Mouse (Mus musculus): Measurements from ENCODE around the gene Vax1.

Gene Vax1

DNA sequence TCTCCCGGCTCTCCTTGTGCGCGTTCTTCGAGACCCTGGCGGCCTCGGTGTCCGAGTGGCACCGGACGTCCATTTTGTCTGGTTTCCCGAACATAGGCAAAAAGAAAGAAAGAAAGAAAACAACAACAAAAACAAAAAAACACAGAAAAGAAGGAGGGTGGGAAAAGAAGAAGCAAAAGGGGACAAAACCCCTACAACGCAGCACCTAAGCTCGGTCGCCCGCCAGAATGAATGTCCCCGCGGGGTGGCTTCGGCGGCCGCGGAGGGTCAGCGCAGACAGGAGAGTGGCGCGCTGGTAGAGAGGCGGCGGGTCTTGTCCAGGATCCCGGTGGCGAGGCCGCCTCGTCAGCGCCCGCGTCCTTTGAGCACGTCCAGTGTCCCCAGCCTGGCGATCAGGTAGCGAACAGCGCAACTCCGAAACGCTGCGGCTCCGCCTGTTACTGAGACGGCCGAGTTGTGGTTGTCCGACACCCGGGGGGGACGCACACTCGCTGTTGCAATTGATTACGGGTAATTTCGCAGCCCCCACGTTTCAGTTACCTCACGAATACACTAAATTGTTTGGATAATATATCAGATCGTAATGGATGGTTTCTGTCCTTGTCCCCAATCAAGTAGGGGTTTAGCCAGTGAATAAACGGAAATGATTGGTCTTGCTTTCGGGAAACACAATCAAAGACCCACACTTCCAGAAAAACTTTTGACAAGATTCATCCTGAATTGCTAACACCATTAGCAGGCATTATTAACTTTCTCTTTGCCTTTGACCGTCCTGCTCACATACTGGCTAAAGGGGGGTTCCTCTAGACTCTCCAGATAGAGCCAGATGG, at the start of gene Vax1:
TSS of gene Vax1 (minus strand) at position 121 of the 830 bp plus-strand sequence.
- Histone ChIP-seq H3K27me3 (ENCODE audit: control insufficient read depth, insufficient read depth, low read length, poor library complexity, severe bottlenecking) (no peaks in the 10 kb centered on the region; the same call in 1 of the 2 replicates), H3K36me3 (ENCODE audit: control insufficient read depth, insufficient read depth, low read length, poor library complexity, severe bottlenecking) (no peaks in the 10 kb centered on the region)
- DNase-seq (ENCODE audit: low read depth, low spot score) = no peak

DNA sequence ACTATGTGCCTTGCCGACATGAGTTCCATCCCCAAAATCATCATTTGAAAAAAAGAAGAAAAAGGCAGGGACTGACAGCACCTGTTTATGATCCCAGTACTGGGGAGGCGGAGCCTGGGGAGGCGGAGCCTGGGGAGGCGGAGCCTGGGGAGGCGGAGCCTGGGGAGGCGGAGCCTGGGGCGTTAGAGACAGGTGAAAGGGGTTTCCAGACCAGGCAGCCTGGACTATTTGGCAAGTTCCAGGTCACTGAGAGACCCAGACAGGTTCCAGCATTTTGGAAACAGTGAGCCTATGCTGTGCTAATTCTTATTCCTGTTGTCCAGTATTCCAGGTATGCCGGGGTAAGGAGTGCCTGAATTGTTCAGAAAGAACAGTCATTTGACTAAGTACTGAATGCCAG, 49.1 kb upstream of the Vax1 start, which contains the start of gene Kcnk18:
TSS of gene Kcnk18 (plus strand) at position 224 of the 400 bp plus-strand sequence.
- Histone ChIP-seq H3K36me3 (ENCODE audit: control insufficient read depth, insufficient read depth, low read length, poor library complexity, severe bottlenecking) (no peaks in the 10 kb centered on the region), H3K27me3 (ENCODE audit: control insufficient read depth, insufficient read depth, low read length, poor library complexity, severe bottlenecking) (no peaks in the 10 kb centered on the region)
- no peak for DNase-seq (ENCODE audit: low read depth, low spot score)

DNA sequence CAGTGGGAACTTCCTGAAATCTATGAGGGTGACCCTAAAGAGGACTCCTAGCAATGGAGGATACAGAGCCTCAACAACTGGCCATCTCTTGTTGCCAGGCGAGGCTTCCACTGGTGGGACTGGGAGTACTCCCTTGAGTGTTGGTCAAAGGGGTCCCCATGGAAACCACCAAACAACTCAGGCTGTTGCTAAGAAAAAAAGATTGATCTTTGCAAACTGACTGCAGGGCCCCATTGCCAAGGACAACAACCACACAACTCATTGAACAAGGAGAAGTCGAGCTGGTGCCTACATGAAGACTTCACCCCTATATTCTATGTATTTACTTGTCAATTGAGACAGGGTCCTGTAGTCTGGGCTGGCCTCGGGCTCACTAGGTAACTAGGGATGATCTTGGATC, 47.0 kb upstream of the Vax1 start:
- Histone ChIP-seq H3K36me3 (ENCODE audit: control insufficient read depth, insufficient read depth, low read length, poor library complexity, severe bottlenecking) (no peaks in the 10 kb centered on the region), H3K27me3 (ENCODE audit: control insufficient read depth, insufficient read depth, low read length, poor library complexity, severe bottlenecking) (no peaks in the 10 kb centered on the region)
- no peak for DNase-seq (ENCODE audit: low read depth, low spot score)

DNA sequence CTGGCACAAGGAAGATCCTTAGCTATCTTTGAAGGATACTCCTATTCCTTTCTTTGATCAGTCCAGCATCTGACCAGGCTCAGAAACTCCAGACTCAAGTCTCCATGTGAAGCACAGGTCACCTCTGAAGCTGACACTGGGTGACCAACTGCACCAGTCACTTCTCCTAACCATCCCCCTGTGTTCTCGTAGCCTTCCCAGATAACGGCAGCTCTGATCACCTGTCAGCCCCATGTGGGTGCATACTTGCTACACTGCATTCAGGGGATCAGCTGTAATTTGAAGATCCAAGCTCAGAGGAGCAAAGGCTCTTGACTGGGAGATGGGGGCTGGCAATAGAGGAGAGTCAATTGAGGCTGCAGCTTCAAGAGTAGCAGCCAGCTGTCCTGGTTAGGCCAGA, 39.1 kb upstream of the Vax1 start:
- DNase-seq (ENCODE audit: low read depth, low spot score) = no peak
- H3K36me3 ChIP-seq (ENCODE audit: control insufficient read depth, insufficient read depth, low read length, poor library complexity, severe bottlenecking) = no peaks in the 10 kb centered on the region
- no peaks in the 10 kb centered on the region for H3K27me3 ChIP-seq (ENCODE audit: control insufficient read depth, insufficient read depth, low read length, poor library complexity, severe bottlenecking)

DNA sequence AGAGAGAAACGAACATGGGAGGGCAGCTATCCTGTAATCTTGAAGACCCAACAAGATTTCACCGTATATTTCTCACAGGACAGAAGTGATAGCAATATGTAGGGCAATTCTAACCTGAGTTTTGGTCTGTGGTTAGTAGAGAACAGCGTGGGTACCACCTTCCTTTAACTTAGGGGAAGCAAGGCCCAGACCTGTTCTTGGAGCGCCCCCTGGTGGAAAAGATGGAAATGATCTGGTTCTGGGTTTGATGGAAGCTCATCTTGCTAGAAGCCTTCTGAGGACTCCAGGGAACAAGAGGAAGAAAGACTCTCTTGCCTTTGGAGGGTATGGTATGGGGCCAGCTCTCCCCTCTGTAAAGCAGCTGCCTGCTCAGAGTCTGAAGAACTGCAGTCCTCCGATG, 38.6 kb upstream of the Vax1 start:
- Histone ChIP-seq H3K36me3 (ENCODE audit: control insufficient read depth, insufficient read depth, low read length, poor library complexity, severe bottlenecking) (no peaks in the 10 kb centered on the region), H3K27me3 (ENCODE audit: control insufficient read depth, insufficient read depth, low read length, poor library complexity, severe bottlenecking) (no peaks in the 10 kb centered on the region)
- DNase-seq (ENCODE audit: low read depth, low spot score) = peak; percentile 68

DNA sequence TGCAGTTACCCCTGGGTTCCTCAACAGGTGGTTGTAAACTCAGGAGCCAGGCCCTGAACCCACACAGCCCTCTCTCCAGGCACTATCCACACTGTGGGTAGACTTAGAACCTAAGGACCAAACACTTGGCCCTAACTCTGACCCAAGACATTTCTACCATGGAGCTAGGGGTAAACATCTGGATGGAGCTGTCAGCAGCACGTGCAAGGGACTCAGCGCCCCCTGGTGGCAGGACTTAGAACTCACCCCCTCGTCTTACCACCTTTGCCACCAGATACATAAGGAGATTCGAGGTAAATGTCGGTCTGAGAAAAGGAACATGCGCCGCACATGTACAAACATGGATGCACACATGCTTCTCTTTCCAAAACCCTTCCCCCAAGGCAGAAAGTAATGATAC, 28.3 kb upstream of the Vax1 start:
- DNase-seq (ENCODE audit: low read depth, low spot score) = peak; percentile 65
- Histone ChIP-seq H3K27me3 (ENCODE audit: control insufficient read depth, insufficient read depth, low read length, poor library complexity, severe bottlenecking) (0 out of 2 replicates have a peak, but pooled peaks cover 2% of the 10 kb centered on the region), H3K36me3 (ENCODE audit: control insufficient read depth, insufficient read depth, low read length, poor library complexity, severe bottlenecking) (no peaks in the 10 kb centered on the region)

DNA sequence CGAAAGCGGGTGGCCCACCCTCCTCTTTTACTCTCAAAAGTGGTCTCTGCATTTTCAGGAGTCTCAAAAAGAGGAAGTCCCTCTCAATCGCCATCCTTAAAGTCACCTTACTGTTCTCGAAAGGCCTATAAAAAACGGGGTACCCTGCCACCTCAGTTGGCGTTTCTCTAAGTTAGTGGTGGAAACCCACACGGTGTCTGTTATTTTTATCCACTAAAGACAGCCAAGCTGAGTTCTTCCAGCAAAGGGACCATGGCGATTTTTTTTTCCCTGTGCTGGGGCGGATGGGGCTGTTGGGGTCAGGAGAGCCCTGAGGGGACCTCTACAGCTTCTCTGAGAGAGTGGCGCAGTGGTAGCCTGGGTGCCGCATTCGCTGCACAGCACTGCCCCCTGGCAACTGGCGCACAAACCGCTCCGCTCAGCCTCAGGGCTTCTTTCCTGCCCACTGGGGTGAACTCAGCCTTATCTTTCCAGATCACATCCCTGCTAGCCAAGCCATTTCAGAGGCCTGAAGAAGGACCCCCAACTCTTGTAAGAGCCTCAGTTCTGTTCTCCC, 26.3 kb upstream of the Vax1 start:
- no peaks in the 10 kb centered on the region for H3K36me3 ChIP-seq (ENCODE audit: control insufficient read depth, insufficient read depth, low read length, poor library complexity, severe bottlenecking)
- 0 out of 2 replicates have a peak, but pooled peaks cover 2% of the 10 kb centered on the region for H3K27me3 ChIP-seq (ENCODE audit: control insufficient read depth, insufficient read depth, low read length, poor library complexity, severe bottlenecking)
- DNase-seq (ENCODE audit: low read depth, low spot score) = no peak

DNA sequence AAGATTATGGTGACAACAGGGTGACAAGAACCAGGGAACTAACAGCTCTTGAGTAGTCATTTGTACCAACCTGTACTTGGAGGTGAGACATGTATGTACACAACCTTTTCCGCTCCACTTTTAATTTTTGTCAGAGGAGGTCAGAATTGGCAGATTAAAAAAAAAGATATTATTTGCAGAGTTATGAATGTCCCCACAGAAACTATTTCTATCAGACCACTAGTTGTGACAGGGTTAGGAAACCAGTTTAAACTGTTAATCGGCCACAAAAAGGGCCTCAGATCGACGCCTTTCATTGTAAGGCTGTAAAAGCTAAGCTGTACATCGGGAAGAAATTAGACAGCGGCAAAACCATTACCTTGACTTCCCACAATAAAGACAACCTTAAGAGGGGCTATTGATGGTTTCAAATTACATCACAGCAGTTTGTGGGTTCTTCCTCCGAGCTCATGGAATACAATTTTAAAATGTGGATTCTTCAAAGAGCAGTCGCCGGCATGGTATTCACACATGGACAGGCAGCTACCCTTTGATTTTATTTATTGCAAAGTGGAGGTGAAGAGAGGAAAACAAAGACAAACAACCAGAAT, 25.4 kb upstream of the Vax1 start:
- Histone ChIP-seq H3K36me3 (ENCODE audit: control insufficient read depth, insufficient read depth, low read length, poor library complexity, severe bottlenecking) (no peaks in the 10 kb centered on the region), H3K27me3 (ENCODE audit: control insufficient read depth, insufficient read depth, low read length, poor library complexity, severe bottlenecking) (0 out of 2 replicates have a peak, but pooled peaks cover 2% of the 10 kb centered on the region)
- no peak for DNase-seq (ENCODE audit: low read depth, low spot score)

DNA sequence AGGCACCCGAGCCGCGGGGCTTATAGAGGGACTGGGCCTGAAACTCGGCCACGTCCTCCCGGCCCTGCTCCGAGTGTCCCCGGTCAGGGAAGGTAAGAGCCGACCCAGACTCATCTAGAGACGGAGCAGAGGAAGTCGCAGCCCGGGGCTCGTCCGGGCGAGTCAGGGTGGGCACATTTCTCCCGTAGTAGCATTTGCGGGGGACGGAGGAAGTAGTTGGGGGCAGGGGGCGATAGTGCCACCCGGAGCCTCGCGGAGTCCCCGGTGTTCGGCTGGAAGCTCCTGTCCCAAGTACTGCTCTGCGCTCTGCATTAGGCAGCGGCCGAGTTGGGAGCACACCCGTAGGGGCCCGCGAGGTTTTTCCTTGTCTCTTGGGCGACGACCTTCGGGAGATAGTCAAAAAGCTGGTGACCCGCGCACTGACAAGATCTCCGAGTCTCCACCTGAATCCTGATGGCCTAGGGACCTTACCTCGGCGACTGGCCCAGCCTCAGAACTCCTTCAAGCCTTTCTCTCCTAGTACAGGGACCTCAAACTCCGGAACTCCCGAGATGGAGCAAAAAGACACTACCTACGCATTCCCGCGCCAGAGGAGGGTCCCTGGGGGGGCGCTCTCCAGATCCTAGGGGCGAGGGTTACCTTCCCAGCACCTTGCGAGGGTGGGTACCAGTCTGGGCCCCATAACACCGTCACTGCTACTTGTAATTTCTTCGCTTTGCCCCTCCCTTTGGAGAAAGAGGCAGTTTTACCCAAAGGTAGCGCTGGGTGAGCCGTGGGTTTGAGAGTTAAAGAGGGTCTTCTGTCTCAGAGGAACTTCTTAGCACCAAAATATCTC, 24.3 kb upstream of the Vax1 start:
- no peak for DNase-seq (ENCODE audit: low read depth, low spot score)
- Histone ChIP-seq H3K36me3 (ENCODE audit: control insufficient read depth, insufficient read depth, low read length, poor library complexity, severe bottlenecking) (no peaks in the 10 kb centered on the region), H3K27me3 (ENCODE audit: control insufficient read depth, insufficient read depth, low read length, poor library complexity, severe bottlenecking) (0 out of 2 replicates have a peak, but pooled peaks cover 2% of the 10 kb centered on the region)

DNA sequence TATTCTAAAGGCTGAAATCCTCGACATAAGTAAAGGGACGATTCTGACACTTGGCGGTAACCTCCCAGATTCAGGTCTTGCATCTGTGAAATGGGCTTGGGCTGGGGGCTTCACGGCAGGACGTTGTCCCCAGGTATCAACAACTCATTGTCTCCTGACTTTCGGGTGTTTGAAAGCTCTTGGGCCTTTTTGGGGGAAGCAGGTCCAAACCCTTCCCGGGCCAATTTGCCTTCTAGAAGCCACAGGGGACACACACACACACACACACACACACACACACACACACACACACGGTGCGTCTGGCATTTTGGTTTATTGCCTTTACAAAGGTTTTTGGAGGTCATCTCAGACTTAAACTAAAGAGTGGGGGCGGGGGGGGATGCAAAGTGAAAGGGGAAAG, 23.6 kb upstream of the Vax1 start:
- H3K36me3 ChIP-seq (ENCODE audit: control insufficient read depth, insufficient read depth, low read length, poor library complexity, severe bottlenecking) = no peaks in the 10 kb centered on the region
- DNase-seq (ENCODE audit: low read depth, low spot score) = no peak
- H3K27me3 ChIP-seq (ENCODE audit: control insufficient read depth, insufficient read depth, low read length, poor library complexity, severe bottlenecking) = 0 out of 2 replicates have a peak, but pooled peaks cover 2% of the 10 kb centered on the region

DNA sequence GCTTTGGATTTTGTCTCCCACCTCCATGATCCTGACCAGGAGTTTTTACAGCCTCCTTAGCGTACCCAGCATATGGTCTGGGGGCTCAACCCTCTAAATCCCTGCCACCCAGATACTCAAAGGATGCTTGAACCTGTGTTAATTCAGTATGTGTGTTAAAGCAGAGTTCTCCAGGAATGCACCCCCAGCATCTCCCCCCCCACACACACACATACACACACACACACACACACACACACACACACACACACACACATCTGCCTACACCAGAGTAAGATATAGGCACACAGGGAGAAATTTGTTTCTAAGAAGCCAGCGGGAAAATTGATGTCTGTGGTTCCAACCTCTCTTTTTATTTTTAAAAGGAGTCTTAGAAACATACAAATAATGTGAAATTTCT, 22.6 kb upstream of the Vax1 start:
- Histone ChIP-seq H3K36me3 (ENCODE audit: control insufficient read depth, insufficient read depth, low read length, poor library complexity, severe bottlenecking) (no peaks in the 10 kb centered on the region), H3K27me3 (ENCODE audit: control insufficient read depth, insufficient read depth, low read length, poor library complexity, severe bottlenecking) (peaks cover 2% of the 10 kb centered on the region; the same call in 1 of the 2 replicates)
- DNase-seq (ENCODE audit: low read depth, low spot score) = no peak

DNA sequence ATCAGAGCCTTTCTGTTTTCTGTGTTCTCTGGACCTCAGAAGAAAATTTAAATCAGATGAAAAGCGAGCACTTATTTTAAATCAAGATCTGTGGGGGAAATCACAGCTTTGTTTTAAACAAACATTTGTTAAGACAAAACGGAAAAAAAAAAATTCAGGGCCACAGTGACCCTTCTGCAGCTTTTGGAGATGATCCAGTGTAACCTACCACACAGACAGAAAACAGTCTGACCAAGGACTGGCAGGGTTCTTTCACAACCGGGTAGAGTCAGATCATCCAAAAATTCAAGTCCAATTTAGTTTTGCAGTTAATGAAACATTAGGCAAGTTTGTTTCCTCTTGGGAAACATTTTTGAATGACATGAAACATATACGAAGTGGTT, 21.3 kb upstream of the Vax1 start:
- H3K36me3 ChIP-seq (ENCODE audit: control insufficient read depth, insufficient read depth, low read length, poor library complexity, severe bottlenecking) = no peaks in the 10 kb centered on the region
- DNase-seq (ENCODE audit: low read depth, low spot score) = no peak
- H3K27me3 ChIP-seq (ENCODE audit: control insufficient read depth, insufficient read depth, low read length, poor library complexity, severe bottlenecking) = peaks cover 2% of the 10 kb centered on the region; the same call in 1 of the 2 replicates

DNA sequence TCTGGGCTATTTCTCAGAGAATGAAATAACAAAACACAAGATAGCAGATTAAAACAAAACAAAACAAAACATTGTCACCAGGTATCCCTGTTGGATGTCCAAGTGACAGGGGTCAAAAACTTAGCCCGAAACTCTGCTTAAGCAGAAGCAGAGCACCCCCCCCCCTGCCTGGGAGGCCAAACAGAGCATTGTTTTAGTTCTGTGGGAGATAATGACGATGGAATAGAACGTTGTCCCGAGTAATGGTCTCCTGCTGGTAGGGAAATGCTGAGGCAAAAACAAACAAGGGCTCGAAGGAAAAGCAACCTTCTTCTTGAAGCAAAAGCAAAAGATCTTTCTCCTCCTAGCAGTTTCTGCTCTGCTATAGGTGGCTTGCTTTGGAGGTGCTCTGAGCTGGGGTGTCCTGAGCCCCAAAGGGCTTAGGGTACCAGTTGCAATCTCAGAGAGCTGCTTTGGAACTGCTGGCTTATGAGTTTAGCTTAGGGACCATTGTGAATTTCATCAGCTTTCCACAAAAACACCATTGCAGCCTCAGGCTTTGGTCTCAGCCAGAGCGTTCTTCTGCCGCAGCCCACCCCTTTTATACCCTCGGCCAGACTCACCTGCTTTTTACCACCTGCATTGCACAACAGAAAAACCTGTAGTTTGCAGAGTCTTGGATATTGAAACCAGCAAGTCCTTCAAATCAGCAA, 20.7 kb upstream of the Vax1 start:
- Histone ChIP-seq H3K27me3 (ENCODE audit: control insufficient read depth, insufficient read depth, low read length, poor library complexity, severe bottlenecking) (peaks cover 2% of the 10 kb centered on the region; the same call in 1 of the 2 replicates), H3K36me3 (ENCODE audit: control insufficient read depth, insufficient read depth, low read length, poor library complexity, severe bottlenecking) (no peaks in the 10 kb centered on the region)
- no peak for DNase-seq (ENCODE audit: low read depth, low spot score)

DNA sequence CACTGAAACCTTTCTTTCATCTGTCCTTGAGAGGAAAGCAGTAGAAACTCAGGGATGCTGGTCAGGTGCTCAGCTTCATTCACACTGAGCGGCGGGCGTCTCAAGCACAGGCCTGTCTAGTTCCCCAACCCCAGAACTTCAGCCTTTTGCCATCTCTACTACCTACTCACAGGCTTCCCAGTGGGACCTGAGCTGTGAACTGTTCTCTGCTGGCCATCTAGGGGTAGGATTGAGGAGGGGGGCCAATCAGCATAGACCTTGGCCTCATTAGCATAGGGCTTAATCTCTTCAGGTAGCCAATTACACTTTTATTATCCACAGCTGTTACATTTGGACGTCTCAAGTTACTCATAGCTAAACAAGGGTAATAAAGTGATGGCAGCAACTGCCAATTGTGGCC, 19.1 kb upstream of the Vax1 start:
- DNase-seq (ENCODE audit: low read depth, low spot score) = no peak
- Histone ChIP-seq H3K27me3 (ENCODE audit: control insufficient read depth, insufficient read depth, low read length, poor library complexity, severe bottlenecking) (peaks cover 2% of the 10 kb centered on the region; the same call in 1 of the 2 replicates), H3K36me3 (ENCODE audit: control insufficient read depth, insufficient read depth, low read length, poor library complexity, severe bottlenecking) (no peaks in the 10 kb centered on the region)
